Mouse (Mus musculus) spleen, adult 2 months (tissue): ENCODE data around the gene Pakap.

Experiments
- CTCF ChIP-seq: fragments of 200-500 bp; IDR thresholded peaks from 2 replicates; pipeline ENCODE4 v1.5.1; 2011; ENCODE audit warnings: mild to moderate bottlenecking, inconsistent platforms; ENCODE audit not compliant: insufficient read depth, insufficient read length, insufficient replicate concordance; ENCODE audit errors: extremely low read depth
- POLR2A ChIP-seq: fragments of 200-500 bp; IDR thresholded peaks from 2 replicates; pipeline ENCODE4 v1.6.1; 2011; ENCODE audit warnings: low read depth, low read length, inconsistent platforms

DNA sequence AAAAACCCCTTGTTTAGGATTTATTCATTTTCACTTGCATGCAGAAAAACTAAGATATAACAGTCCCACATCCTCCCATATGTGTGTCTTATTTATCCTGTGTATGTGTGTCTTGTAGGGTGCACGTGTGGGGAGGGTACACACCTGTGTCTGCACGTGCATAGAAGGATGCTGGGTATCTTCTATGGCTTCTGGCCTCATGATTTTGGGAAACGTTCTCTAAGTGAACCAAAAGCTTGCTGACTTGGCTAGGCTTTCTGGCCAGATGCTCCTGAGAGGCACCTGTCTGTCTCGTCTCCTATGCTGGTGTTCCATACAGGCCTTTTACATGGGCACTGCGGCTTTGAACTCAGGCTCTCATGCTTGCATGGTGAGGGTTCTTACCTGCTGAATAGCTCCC is 254.7 kb downstream of the Pakap start:
- no peak for TF ChIP-seq POLR2A
- no peak for TF ChIP-seq CTCF
